In the genomic region with DNA sequence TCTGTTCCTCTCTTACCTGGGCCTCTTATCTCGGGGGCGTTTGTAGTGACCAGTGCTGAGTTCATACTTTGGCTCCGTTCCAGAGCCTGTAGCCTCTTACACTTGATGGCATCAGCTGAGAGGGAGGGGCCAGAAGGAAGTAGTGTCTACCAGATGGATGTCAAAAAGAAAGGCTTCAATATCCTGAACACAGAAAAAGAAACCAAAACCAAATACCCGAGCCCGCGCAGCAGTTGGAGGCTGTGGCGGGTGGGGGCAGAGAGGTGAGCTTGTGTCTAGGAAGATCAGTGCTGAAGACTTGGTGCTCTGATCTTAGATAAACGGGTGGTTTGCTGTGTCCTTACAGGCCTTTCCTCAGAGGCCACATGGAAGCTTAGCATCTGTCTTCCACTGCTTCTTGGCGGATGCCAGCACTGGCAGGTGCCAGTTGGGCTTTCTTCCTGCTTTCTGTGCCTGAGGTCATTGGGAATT, we compare ENCODE assay signal across 8 mouse cellular contexts. TPM values are rescaled to one million over a fixed set of nuclear protein-coding genes. Genes with fewer than 3 reads are reported as not detected.
A peak's percentile ranks its signal among the peaks of the same experiment; 100 is the strongest.
DNase-seq lines count a peak whose midpoint lies in the region; ATAC-seq lines count a peak whose summit lies in the region.

No protein-coding gene starts in this region.

- H3K27ac ChIP-seq in hindbrain, embryonic 15.5 days (replicated peaks) = no peak overlapping the region
- no peak overlapping the region for H3K27ac ChIP-seq in hindbrain, embryonic 11.5 days (ENCODE audit: low read depth, low read length)
- peak overlapping the region; percentile 81 for H3K27ac ChIP-seq in brown adipose tissue, adult 24 weeks (replicated peaks; ENCODE audit: low read depth, low read length)
- no peak overlapping the region; the same call in 1 of the 2 replicates for H3K27ac ChIP-seq in kidney, embryonic 14.5 days (ENCODE audit: low read depth, low read length)

- 0 out of 2 replicates have a peak overlapping the region, but pooled peaks have one; percentile 11 for H3K4me2 ChIP-seq in hindbrain, embryonic 15.5 days
- H3K4me2 ChIP-seq in hindbrain, embryonic 11.5 days (replicated peaks; ENCODE audit: low read depth, low read length) = no peak overlapping the region
- peak overlapping the region; percentile 10; the same call in 1 of the 2 replicates for H3K4me2 ChIP-seq in kidney, embryonic 14.5 days (replicated peaks; ENCODE audit: low read depth, low read length)

- no peaks in the 10 kb centered on the region for H3K27me3 ChIP-seq in hindbrain, embryonic 15.5 days
- no peaks in the 10 kb centered on the region for H3K27me3 ChIP-seq in hindbrain, embryonic 11.5 days (ENCODE audit: control insufficient read depth, insufficient read depth, low read length)
- H3K27me3 ChIP-seq in kidney, embryonic 14.5 days (ENCODE audit: control insufficient read depth, insufficient read depth, low read length) = no peaks in the 10 kb centered on the region

- no peak overlapping the region for H3K9ac ChIP-seq in hindbrain, embryonic 15.5 days
- H3K9ac ChIP-seq in hindbrain, embryonic 11.5 days (ENCODE audit: low read depth, low read length) = no peak overlapping the region
- H3K9ac ChIP-seq in kidney, embryonic 14.5 days (ENCODE audit: low read depth, low read length) = no peak overlapping the region

- ATAC-seq in hindbrain, embryonic 15.5 days (ENCODE audit: low FRiP score, low read depth) = no peak
- ATAC-seq in hindbrain, embryonic 11.5 days (ENCODE audit: low FRiP score) = no peak
- no peak for ATAC-seq in kidney, embryonic 14.5 days (ENCODE audit: low FRiP score, low TSS enrichment)

- no peaks in the 10 kb centered on the region for H3K9me3 ChIP-seq in hindbrain, embryonic 15.5 days
- no peaks in the 10 kb centered on the region for H3K9me3 ChIP-seq in hindbrain, embryonic 11.5 days (ENCODE audit: control insufficient read depth, low read length)
- H3K9me3 ChIP-seq in kidney, embryonic 14.5 days (ENCODE audit: control insufficient read depth, low read length) = no peaks in the 10 kb centered on the region

- H3K36me3 ChIP-seq in hindbrain, embryonic 15.5 days = peaks cover 42% of the 10 kb centered on the region
- H3K36me3 ChIP-seq in hindbrain, embryonic 11.5 days (ENCODE audit: control insufficient read depth, insufficient read depth, low read length) = 0 out of 2 replicates have a peak, but pooled peaks cover 3% of the 10 kb centered on the region
- H3K36me3 ChIP-seq in kidney, embryonic 14.5 days (ENCODE audit: control insufficient read depth, insufficient read depth, low read length) = peaks cover 43% of the 10 kb centered on the region

- H3K4me3 ChIP-seq in hindbrain, embryonic 15.5 days = no peak overlapping the region
- no peak overlapping the region for H3K4me3 ChIP-seq in hindbrain, embryonic 11.5 days (ENCODE audit: low read depth, low read length)
- H3K4me3 ChIP-seq in brown adipose tissue, adult 24 weeks (ENCODE audit: insufficient read depth, low read depth, low read length) = peak overlapping the region; percentile 47
- no peak overlapping the region for H3K4me3 ChIP-seq in kidney, embryonic 14.5 days (ENCODE audit: low read length)

- 87% methylated on average over 9 of the region's 9 CpGs for WGBS in hindbrain, embryonic 15.5 days
- 90% methylated on average over 9 of the region's 9 CpGs for WGBS in hindbrain, embryonic 11.5 days
- WGBS in kidney, embryonic 14.5 days = 68% methylated on average over 8 of the region's 9 CpGs

- DNase-seq in hindbrain, embryonic 11.5 days (ENCODE audit: low spot score) = no peak
- DNase-seq in lung, postnatal 36 days = peak; percentile 86
- DNase-seq in thymus, postnatal 25 days = peak; percentile 79
- DNase-seq in gastrocnemius, postnatal 4 days (ENCODE audit: low spot score in 2 of 2) = no peak
- no peak for DNase-seq in layer of hippocampus, adult 9-10 months (ENCODE audit: low spot score)

- H3K4me1 ChIP-seq in hindbrain, embryonic 15.5 days (replicated peaks) = peaks cover 32% of the 10 kb centered on the region
- 0 out of 2 replicates have a peak, but pooled peaks cover 3% of the 10 kb centered on the region for H3K4me1 ChIP-seq in hindbrain, embryonic 11.5 days (replicated peaks; ENCODE audit: control insufficient read depth, insufficient read depth, low read length)
- H3K4me1 ChIP-seq in brown adipose tissue, adult 24 weeks (ENCODE audit: control insufficient read depth, insufficient read depth, insufficient read length, low read length) = peaks cover 16% of the 10 kb centered on the region
- H3K4me1 ChIP-seq in kidney, embryonic 14.5 days (ENCODE audit: control insufficient read depth, insufficient read depth, low read length) = peaks cover 6% of the 10 kb centered on the region; the same call in 1 of the 2 replicates

RNA-seq across cellular contexts. Expression of a gene that starts 2.2 kb away (rescaled TPM):
- polyA plus RNA-seq in hindbrain, embryonic 15.5 days (2015; fragmentation: Nextera tagmentation; extraction: Ambion mirVana) = 41.1 and 45.7 TPM in 2 replicates
- polyA plus RNA-seq in hindbrain, embryonic 11.5 days (2014; fragmentation: Nextera tagmentation; extraction: Ambion mirVana) = 23.3 and 27.2 TPM in 2 replicates
- 19.3 and 23.4 TPM in 2 replicates for polyA plus RNA-seq in brown adipose tissue, adult 24 weeks (2012; ENCODE audit: insufficient read depth, insufficient read length, missing spikeins)
- polyA plus RNA-seq in kidney, embryonic 14.5 days (2014; fragmentation: Nextera tagmentation; extraction: Ambion mirVana) = 35.6 and 36.0 TPM in 2 replicates
- total RNA-seq in gastrocnemius, postnatal 4 days (2021) = 10 to 100 TPM; 70.2 to 77.6 TPM

RNA-seq across cellular contexts. Expression of a gene that starts 9.6 kb away (rescaled TPM):
- 22.9 and 24.2 TPM in 2 replicates for polyA plus RNA-seq in hindbrain, embryonic 15.5 days (2015; fragmentation: Nextera tagmentation; extraction: Ambion mirVana)
- polyA plus RNA-seq in hindbrain, embryonic 11.5 days (2014; fragmentation: Nextera tagmentation; extraction: Ambion mirVana) = 37.9 and 38.0 TPM in 2 replicates
- 4.2 and 4.9 TPM in 2 replicates for polyA plus RNA-seq in brown adipose tissue, adult 24 weeks (2012; ENCODE audit: insufficient read depth, insufficient read length, missing spikeins)
- 34.2 and 34.6 TPM in 2 replicates for polyA plus RNA-seq in kidney, embryonic 14.5 days (2014; fragmentation: Nextera tagmentation; extraction: Ambion mirVana)
- total RNA-seq in gastrocnemius, postnatal 4 days (2021) = 10 to 100 TPM; 15.7 to 17.6 TPM

RNA-seq across cellular contexts. Expression of a gene that starts 19.0 kb away (rescaled TPM):
- polyA plus RNA-seq in hindbrain, embryonic 15.5 days (2015; fragmentation: Nextera tagmentation; extraction: Ambion mirVana) = 50.0 and 50.3 TPM in 2 replicates
- polyA plus RNA-seq in hindbrain, embryonic 11.5 days (2014; fragmentation: Nextera tagmentation; extraction: Ambion mirVana) = 17.6 and 20.1 TPM in 2 replicates
- polyA plus RNA-seq in brown adipose tissue, adult 24 weeks (2012; ENCODE audit: insufficient read depth, insufficient read length, missing spikeins) = 1.3 TPM in 1 of 2 replicates, not detected in the other
- polyA plus RNA-seq in kidney, embryonic 14.5 days (2014; fragmentation: Nextera tagmentation; extraction: Ambion mirVana) = 14.4 and 14.8 TPM in 2 replicates
- 1 to 10 TPM; 1.1 to 1.4 TPM for total RNA-seq in gastrocnemius, postnatal 4 days (2021)

RNA-seq across cellular contexts. Expression of a gene that starts 39.5 kb away (rescaled TPM):
- 7.4 and 7.9 TPM in 2 replicates for polyA plus RNA-seq in hindbrain, embryonic 15.5 days (2015; fragmentation: Nextera tagmentation; extraction: Ambion mirVana)
- 10.4 and 10.7 TPM in 2 replicates for polyA plus RNA-seq in hindbrain, embryonic 11.5 days (2014; fragmentation: Nextera tagmentation; extraction: Ambion mirVana)
- 4.3 and 5.3 TPM in 2 replicates for polyA plus RNA-seq in brown adipose tissue, adult 24 weeks (2012; ENCODE audit: insufficient read depth, insufficient read length, missing spikeins)
- 9.3 and 15.6 TPM in 2 replicates for polyA plus RNA-seq in kidney, embryonic 14.5 days (2014; fragmentation: Nextera tagmentation; extraction: Ambion mirVana)
- 10 to 100 TPM; 19.6 to 20.2 TPM for total RNA-seq in gastrocnemius, postnatal 4 days (2021)

RNA-seq across cellular contexts. Expression of a gene that starts 39.6 kb away (rescaled TPM):
- polyA plus RNA-seq in hindbrain, embryonic 15.5 days (2015; fragmentation: Nextera tagmentation; extraction: Ambion mirVana) = 34.5 and 36.0 TPM in 2 replicates
- 60.6 and 69.1 TPM in 2 replicates for polyA plus RNA-seq in hindbrain, embryonic 11.5 days (2014; fragmentation: Nextera tagmentation; extraction: Ambion mirVana)
- 8.5 and 9.2 TPM in 2 replicates for polyA plus RNA-seq in brown adipose tissue, adult 24 weeks (2012; ENCODE audit: insufficient read depth, insufficient read length, missing spikeins)
- 36.6 and 61.5 TPM in 2 replicates for polyA plus RNA-seq in kidney, embryonic 14.5 days (2014; fragmentation: Nextera tagmentation; extraction: Ambion mirVana)
- total RNA-seq in gastrocnemius, postnatal 4 days (2021) = 10 to 100 TPM; 23.0 to 26.8 TPM

Comparison
In these comparisons a context has a peak if more than half of its experiments do, and no peak if none do; other contexts are left out.
1. DNase-seq: peak in lung, postnatal 36 days (single experiment) and thymus, postnatal 25 days (single experiment); none in hindbrain, embryonic 11.5 days (single experiment), gastrocnemius, postnatal 4 days (0 of 2) and layer of hippocampus, adult 9-10 months (single experiment).